Mouse (Mus musculus) embryonic facial prominence, embryonic 10.5 days (tissue): ENCODE results near the gene C1ql1. TPM values are rescaled to one million over a fixed set of nuclear protein-coding genes. Genes with fewer than 3 reads are reported as not detected.
A peak's percentile ranks its signal among the peaks of the same experiment; 100 is the strongest.

Source experiments
- DNase-seq: peaks from one replicate; pipeline ENCODE4 v3.0.0-alpha.2; 2017; ENCODE audit warnings: low spot score
- H3K27ac ChIP-seq: fragments of 300-500 bp; sonication (generic); replicated peaks from 2 replicates; pipeline ENCODE4 v1.5.1; 2016; ENCODE audit warnings: mild to moderate bottlenecking
- H3K27me3 ChIP-seq: fragments of 300-500 bp; sonication (generic); replicated peaks from 2 replicates; pipeline ENCODE4 v1.6.1; 2016; ENCODE audit warnings: low read depth, mild to moderate bottlenecking; ENCODE audit not compliant: poor library complexity, severe bottlenecking
- H3K36me3 ChIP-seq: fragments of 300-500 bp; sonication (generic); replicated peaks from 2 replicates; pipeline ENCODE4 v1.6.1; 2016; ENCODE audit warnings: mild to moderate bottlenecking, moderate library complexity
- H3K4me1 ChIP-seq: fragments of 300-500 bp; sonication (generic); 2 replicates; pipeline ENCODE4 v1.6.1; 2016
- H3K4me3 ChIP-seq: fragments of 300-500 bp; sonication (generic); 2 replicates; pipeline ENCODE4 v1.5.1; 2016; ENCODE audit warnings: mild to moderate bottlenecking, moderate library complexity
- H3K9me3 ChIP-seq: fragments of 300-500 bp; sonication (generic); 2 replicates; pipeline ENCODE4 v1.6.1; 2016; ENCODE audit warnings: mild to moderate bottlenecking
- WGBS: fragments of 180-500 bp; shearing (Covaris S2); methylation state at CpG from one replicate; pipeline ENCODE4 v1.1.7; 2016; 5-methylcytosine and 5-hydroxymethylcytosine counted together
- polyA plus RNA-seq: library from polyadenylated mRNA; unstranded; fragments of >200 nt; fragmentation: Nextera tagmentation; extraction: Ambion mirVana; gene quantifications from 2 replicates; pipeline ENCODE4 v1.2.1, GENCODE M21; 2016

The C1ql1 gene
- polyA plus RNA-seq, 1 experiment from 2014 or later = 1.5 TPM

DNA sequence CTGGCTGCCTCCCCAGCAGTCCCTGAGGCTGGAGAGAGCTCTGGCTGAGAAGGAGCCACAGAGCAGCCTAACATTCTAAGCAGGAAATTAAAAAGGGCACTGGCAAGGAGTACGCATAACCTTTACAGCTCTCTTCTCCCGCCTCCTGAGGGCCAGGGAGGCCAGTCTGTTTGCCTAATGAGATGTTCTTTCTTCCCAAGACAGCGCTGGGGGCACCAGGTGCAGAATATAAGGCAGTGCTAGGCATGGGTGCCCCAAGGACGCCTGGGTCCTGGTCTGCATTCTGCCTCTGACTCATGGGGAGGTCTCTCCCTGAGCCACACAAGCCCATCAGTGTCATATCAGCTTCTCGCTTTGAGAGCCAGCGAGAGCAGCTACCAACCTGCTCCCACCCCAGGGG, 25.0 kb downstream of the C1ql1 start:
- H3K4me3 ChIP-seq = peak overlapping the region; percentile 25; the same call in 1 of the 2 replicates
- 86% methylated on average over 6 of the region's 6 CpGs for WGBS
- H3K36me3 ChIP-seq = peaks cover 50% of the 10 kb centered on the region
- no peaks in the 10 kb centered on the region for H3K9me3 ChIP-seq
- peaks cover 38% of the 10 kb centered on the region for H3K4me1 ChIP-seq
- H3K27me3 ChIP-seq = no peaks in the 10 kb centered on the region
- H3K27ac ChIP-seq = peak overlapping the region; percentile 30; the same call in 1 of the 2 replicates
- no peak for DNase-seq

DNA sequence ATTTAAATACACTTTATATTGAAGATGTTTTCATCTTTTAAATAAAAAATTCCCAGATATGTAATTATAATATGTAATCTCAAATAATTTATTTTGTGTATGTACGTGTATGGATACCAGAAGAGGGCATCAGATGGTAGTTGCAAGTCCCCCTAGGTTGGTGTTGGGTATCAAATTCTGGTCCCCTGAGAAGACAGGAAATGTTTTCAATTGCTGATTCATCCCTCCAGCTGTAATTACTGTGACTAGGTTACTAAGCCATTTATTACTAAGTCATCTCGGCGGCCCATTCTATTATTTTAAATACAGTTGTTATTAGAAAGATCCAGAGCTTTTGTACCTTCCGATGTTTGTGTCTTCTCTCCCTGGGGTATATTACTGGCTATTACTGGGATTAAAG, 28.4 kb downstream of the C1ql1 start:
- WGBS = 76% methylated on average over 4 of the region's 4 CpGs
- H3K36me3 ChIP-seq = peaks cover 84% of the 10 kb centered on the region

DNA sequence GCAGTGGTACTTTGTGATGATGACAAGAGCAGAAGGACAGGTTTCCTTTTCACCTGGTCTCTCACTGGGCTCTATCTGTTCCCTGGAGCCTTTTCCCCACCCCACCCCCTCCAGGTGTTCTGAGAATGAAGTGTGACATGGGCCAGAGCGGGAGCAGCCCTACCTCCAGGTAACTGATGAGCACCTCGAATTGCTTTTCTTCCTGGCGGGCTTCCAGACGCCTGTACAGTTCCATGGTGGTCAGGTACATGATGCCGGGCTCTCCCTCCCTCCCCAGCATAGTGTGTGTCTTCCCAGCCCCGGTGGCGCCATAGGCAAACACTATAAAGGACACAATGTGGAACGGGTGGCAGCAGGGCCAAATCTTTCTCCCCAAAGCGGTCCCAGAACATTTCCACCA, 31.1 kb downstream of the C1ql1 start:
- WGBS = 92% methylated on average over 9 of the region's 9 CpGs
- Histone ChIP-seq H3K9me3 (no peaks in the 10 kb centered on the region), H3K36me3 (peaks cover 83% of the 10 kb centered on the region), H3K4me3 (no peak overlapping the region), H3K4me1 (peaks cover 4% of the 10 kb centered on the region; the same call in 1 of the 2 replicates), H3K27me3 (no peaks in the 10 kb centered on the region), H3K27ac (no peak overlapping the region)
- DNase-seq = no peak

More for the DNA sequence above, 28.4 kb downstream of the C1ql1 start:
- Histone ChIP-seq H3K27me3 (no peaks in the 10 kb centered on the region), H3K27ac (no peak overlapping the region), H3K4me3 (no peak overlapping the region), H3K9me3 (no peaks in the 10 kb centered on the region), H3K4me1 (peaks cover 21% of the 10 kb centered on the region)
- DNase-seq = no peak

DNA sequence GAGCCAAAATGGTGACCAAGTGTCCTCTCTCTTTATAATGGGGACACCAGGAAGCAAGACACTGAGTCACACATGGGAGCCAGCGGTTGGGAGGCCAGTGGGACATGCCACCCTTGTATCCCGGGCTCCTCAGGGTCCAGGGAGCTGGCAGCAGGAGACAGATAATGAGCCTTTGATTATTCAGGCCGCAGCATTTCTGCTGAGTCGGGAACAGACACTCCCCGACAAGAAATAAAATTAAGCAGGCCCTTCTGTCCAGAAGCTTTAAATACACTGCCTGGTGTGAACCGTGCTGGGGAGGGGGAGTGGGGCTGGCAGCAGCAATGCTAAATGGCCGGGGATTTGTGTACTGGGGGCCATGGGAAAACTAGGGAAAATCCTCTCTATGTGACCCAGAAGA, 35.1 kb downstream of the C1ql1 start:
- Histone ChIP-seq H3K4me1 (no peaks in the 10 kb centered on the region), H3K9me3 (no peaks in the 10 kb centered on the region), H3K4me3 (no peak overlapping the region), H3K36me3 (peaks cover 99% of the 10 kb centered on the region), H3K27ac (no peak overlapping the region), H3K27me3 (no peaks in the 10 kb centered on the region)
- WGBS = 86% methylated on average over 7 of the region's 7 CpGs
- DNase-seq = no peak

DNA sequence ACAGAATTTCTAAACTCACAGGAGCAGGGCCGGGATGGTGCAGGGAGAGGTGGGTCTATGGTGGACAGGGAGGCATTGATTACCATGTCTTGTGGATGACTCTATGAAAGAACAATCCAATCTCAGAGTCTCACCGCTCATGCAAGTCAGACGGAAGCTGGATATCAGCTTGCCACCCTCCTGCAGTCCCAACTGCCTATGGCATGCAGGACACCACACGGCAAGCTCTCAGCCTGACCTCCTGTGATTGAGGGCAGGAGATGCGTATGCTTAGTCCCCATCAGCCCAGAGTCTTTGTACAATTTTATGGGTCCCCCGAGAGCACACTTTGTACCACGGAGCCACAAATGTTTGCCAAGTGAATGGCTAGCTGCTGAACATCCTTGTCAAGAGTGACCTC, 42.8 kb downstream of the C1ql1 start:
- peaks cover 9% of the 10 kb centered on the region; the same call in 1 of the 2 replicates for H3K27me3 ChIP-seq
- H3K36me3 ChIP-seq = peaks cover 46% of the 10 kb centered on the region
- H3K4me1 ChIP-seq = peaks cover 16% of the 10 kb centered on the region
- no peak for DNase-seq
- WGBS = 82% methylated on average over 7 of the region's 7 CpGs
- H3K4me3 ChIP-seq = no peak overlapping the region
- H3K9me3 ChIP-seq = no peaks in the 10 kb centered on the region
- H3K27ac ChIP-seq = no peak overlapping the region

DNA sequence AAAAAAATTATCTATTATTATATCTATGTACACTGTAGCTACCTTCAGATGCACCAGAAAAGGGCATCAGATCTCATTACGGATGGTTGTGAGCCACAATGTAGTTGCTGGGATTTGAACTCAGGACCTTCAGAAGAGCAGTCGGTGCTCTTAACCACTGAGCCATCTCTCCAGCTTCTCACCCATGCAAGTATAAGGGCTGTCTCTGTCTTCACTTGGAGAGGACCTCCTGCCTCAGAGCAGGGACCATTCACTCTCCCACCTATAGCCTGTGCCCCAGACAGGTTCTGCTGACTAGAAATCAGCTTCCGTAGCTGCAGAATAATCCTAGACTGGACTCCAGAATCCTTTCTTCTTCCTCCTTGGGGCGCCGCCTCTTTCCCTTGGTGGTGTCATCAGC, 44.4 kb downstream of the C1ql1 start:
- peaks cover 32% of the 10 kb centered on the region for H3K4me1 ChIP-seq
- no peak overlapping the region for H3K4me3 ChIP-seq
- peaks cover 16% of the 10 kb centered on the region for H3K27me3 ChIP-seq
- no peak overlapping the region for H3K27ac ChIP-seq
- no peak for DNase-seq
- 84% methylated on average over 5 of the region's 5 CpGs for WGBS
- H3K36me3 ChIP-seq = peaks cover 31% of the 10 kb centered on the region
- no peaks in the 10 kb centered on the region for H3K9me3 ChIP-seq

DNA sequence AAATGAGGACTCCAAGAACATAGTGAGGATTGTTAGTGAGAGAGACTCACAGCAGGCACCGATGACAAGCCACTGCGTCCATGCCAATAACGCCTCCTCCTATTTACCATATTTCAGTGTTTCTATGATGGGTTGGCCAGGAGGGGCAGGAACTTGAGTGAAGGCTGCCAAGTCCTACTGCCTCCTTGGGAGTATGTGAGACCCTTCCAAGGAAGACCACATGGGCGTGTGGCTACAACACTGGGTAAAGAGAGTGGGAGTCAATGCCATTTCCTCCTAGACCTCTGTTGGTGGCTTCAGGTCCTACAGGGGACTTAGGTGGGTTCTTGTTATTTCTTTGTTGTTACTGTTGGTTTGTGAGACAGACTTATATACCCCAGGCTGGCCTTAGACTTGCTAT, 45.3 kb downstream of the C1ql1 start:
- H3K9me3 ChIP-seq = no peaks in the 10 kb centered on the region
- H3K4me1 ChIP-seq = peaks cover 41% of the 10 kb centered on the region
- H3K4me3 ChIP-seq = no peak overlapping the region
- peaks cover 25% of the 10 kb centered on the region for H3K27me3 ChIP-seq
- no peak overlapping the region for H3K27ac ChIP-seq
- peaks cover 22% of the 10 kb centered on the region for H3K36me3 ChIP-seq
- no peak for DNase-seq
- 71% methylated on average over 4 of the region's 4 CpGs for WGBS

- Histone ChIP-seq H3K27ac (no peak within 1 kb of the TSS), H3K36me3 (peaks cover 18% of the 10 kb centered on the region), H3K27me3 (peaks cover 30% of the 10 kb centered on the region), H3K4me1 (peaks cover 42% of the 10 kb centered on the region), H3K4me3 (no peak within 1 kb of the TSS), H3K9me3 (no peaks in the 10 kb centered on the region)
- peak; percentile 85 for DNase-seq
- 17% methylated on average over 7 of the region's 7 CpGs for WGBS
These were observed 45.7 kb downstream of the C1ql1 start, which contains the start of gene Gfap for GRCm38 (mm10) chr11:102900763-102901162. Gene Gfap (minus strand): TSS chr11:102900912.

- H3K27me3 ChIP-seq = peaks cover 53% of the 10 kb centered on the region
- no peaks in the 10 kb centered on the region for H3K9me3 ChIP-seq
- H3K36me3 ChIP-seq = no peaks in the 10 kb centered on the region
- peaks cover 39% of the 10 kb centered on the region for H3K4me1 ChIP-seq
- peak overlapping the region; percentile 54; the same call in 1 of the 2 replicates for H3K27ac ChIP-seq
- WGBS = 73% methylated on average over 9 of the region's 9 CpGs
- no peak for DNase-seq
- H3K4me3 ChIP-seq = 0 out of 2 replicates have a peak overlapping the region, but pooled peaks have one; percentile 5
These were observed 48.1 kb downstream of the C1ql1 start for GRCm38 (mm10) chr11:102898408-102898807.

- Histone ChIP-seq H3K4me1 (peaks cover 45% of the 10 kb centered on the region), H3K9me3 (no peaks in the 10 kb centered on the region), H3K27ac (0 out of 2 replicates have a peak overlapping the region, but pooled peaks have one; percentile 10), H3K36me3 (no peaks in the 10 kb centered on the region), H3K27me3 (peaks cover 71% of the 10 kb centered on the region), H3K4me3 (no peak overlapping the region)
- 77% methylated on average over 20 of the region's 20 CpGs for WGBS
- no peak for DNase-seq
These were observed 49.8 kb downstream of the C1ql1 start for GRCm38 (mm10) chr11:102896641-102897040.

DNA sequence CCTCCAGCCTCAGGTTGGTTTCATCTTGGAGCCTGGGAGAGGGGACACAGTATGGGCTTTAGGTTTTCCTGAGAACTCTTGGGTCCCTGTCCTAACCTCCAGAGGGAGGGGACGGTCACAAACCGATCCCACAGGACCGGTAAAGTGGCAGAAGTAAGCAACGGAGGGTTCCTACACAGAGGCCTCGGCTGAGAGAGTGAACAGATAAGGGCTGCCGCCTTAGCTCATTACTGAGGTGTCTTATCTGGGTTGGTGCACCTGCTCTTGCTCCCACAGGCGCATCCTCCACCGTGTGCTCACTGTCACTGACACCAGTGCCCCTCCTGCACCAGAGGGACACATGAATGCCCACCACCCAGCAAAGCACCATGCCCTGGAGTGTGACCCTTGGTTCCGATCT, 50.7 kb downstream of the C1ql1 start:
- WGBS = 80% methylated on average over 9 of the region's 9 CpGs
- no peaks in the 10 kb centered on the region for H3K36me3 ChIP-seq
- no peak overlapping the region for H3K4me3 ChIP-seq
- no peak for DNase-seq
- no peaks in the 10 kb centered on the region for H3K9me3 ChIP-seq
- no peak overlapping the region for H3K27ac ChIP-seq
- H3K4me1 ChIP-seq = peaks cover 40% of the 10 kb centered on the region
- peaks cover 80% of the 10 kb centered on the region for H3K27me3 ChIP-seq

- peaks cover 83% of the 10 kb centered on the region for H3K27me3 ChIP-seq
- 89% methylated on average over 4 of the region's 4 CpGs for WGBS
- DNase-seq = no peak
These were observed 51.8 kb downstream of the C1ql1 start for GRCm38 (mm10) chr11:102894716-102895115.

DNA sequence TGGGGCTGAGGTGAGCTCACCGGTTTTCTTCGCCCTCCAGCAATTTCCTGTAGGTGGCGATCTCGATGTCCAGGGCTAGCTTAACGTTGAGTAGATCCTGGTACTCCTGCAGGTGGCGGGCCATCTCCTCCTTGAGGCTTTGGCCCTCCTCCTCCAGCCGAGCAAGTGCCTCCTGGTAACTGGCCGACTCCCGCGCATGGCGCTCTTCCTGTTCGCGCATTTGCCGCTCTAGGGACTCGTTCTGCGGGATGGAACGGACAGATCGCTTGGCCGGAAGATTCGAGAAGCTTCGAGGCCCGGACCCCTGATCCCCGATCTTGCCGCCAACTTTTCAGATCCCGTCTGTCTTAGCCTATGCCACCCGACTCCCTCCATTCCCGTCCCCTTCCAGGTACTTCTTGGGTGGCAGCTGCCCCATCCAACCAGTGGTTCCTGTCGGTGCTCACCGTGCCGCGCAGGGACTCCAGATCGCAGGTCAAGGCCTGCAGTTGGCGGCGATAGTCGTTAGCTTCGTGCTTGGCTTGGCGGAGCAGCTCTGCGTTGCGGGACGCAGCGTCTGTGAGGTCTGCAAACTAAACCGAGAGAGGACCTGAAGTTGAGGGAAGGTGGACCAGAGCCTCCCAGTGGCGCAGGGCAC, 53.4 kb downstream of the C1ql1 start:
- H3K4me1 ChIP-seq = peaks cover 33% of the 10 kb centered on the region
- H3K27ac ChIP-seq = peak overlapping the region; percentile 72
- WGBS = 3% methylated on average over 43 of the region's 43 CpGs
- H3K9me3 ChIP-seq = no peaks in the 10 kb centered on the region
- H3K4me3 ChIP-seq = peak overlapping the region; percentile 55
- H3K36me3 ChIP-seq = no peaks in the 10 kb centered on the region
- peak; percentile 84 for DNase-seq
- peaks cover 76% of the 10 kb centered on the region for H3K27me3 ChIP-seq

More at GRCm38 (mm10) chr11:102894716-102895115, 51.8 kb downstream of the C1ql1 start:
- peaks cover 36% of the 10 kb centered on the region for H3K4me1 ChIP-seq
- no peaks in the 10 kb centered on the region for H3K9me3 ChIP-seq
- no peak overlapping the region for H3K27ac ChIP-seq
- no peaks in the 10 kb centered on the region for H3K36me3 ChIP-seq
- no peak overlapping the region for H3K4me3 ChIP-seq
